Mouse (Mus musculus): Measurements from ENCODE around the gene Btrc.

Gene Btrc

GRCm38 (mm10) chr19:45428146-45428545 lies 64.6 kb downstream of the Btrc start:
- no peak for DNase-seq (ENCODE audit: low read depth)

- no peak for DNase-seq (ENCODE audit: low read depth)
These were observed 67.6 kb downstream of the Btrc start for GRCm38 (mm10) chr19:45430971-45431633.

- no peak for DNase-seq (ENCODE audit: low read depth)
These were observed 68.8 kb downstream of the Btrc start for GRCm38 (mm10) chr19:45432351-45432750.

GRCm38 (mm10) chr19:45436019-45436418 lies 72.5 kb downstream of the Btrc start:
- peak; percentile 67 for DNase-seq (ENCODE audit: low read depth)

- DNase-seq (ENCODE audit: low read depth), result no peak
These were observed 73.6 kb downstream of the Btrc start for GRCm38 (mm10) chr19:45437175-45437574.

- no peak for DNase-seq (ENCODE audit: low read depth)
These were observed 74.7 kb downstream of the Btrc start for GRCm38 (mm10) chr19:45438191-45438590.

- DNase-seq (ENCODE audit: low read depth), result peak; percentile 30
These were observed 75.7 kb downstream of the Btrc start for GRCm38 (mm10) chr19:45438928-45439846.

- no peak for DNase-seq (ENCODE audit: low read depth)
These were observed 77.1 kb downstream of the Btrc start for GRCm38 (mm10) chr19:45440554-45441175.

GRCm38 (mm10) chr19:45441717-45442116 lies 78.2 kb downstream of the Btrc start:
- DNase-seq (ENCODE audit: low read depth), result no peak

- no peak for DNase-seq (ENCODE audit: low read depth)
These were observed 81.9 kb downstream of the Btrc start for GRCm38 (mm10) chr19:45445253-45445933.

GRCm38 (mm10) chr19:45446631-45447030 lies 83.1 kb downstream of the Btrc start:
- no peak for DNase-seq (ENCODE audit: low read depth)

GRCm38 (mm10) chr19:45447222-45447621 lies 83.7 kb downstream of the Btrc start:
- no peak for DNase-seq (ENCODE audit: low read depth)

- DNase-seq (ENCODE audit: low read depth), result no peak
These were observed 84.4 kb downstream of the Btrc start for GRCm38 (mm10) chr19:45447886-45448285.

GRCm38 (mm10) chr19:45454391-45454790 lies 90.9 kb downstream of the Btrc start:
- no peak for DNase-seq (ENCODE audit: low read depth)

GRCm38 (mm10) chr19:45456896-45457295 lies 93.4 kb downstream of the Btrc start:
- no peak for DNase-seq (ENCODE audit: low read depth)

- no peak for DNase-seq (ENCODE audit: low read depth)
These were observed 95.2 kb downstream of the Btrc start for GRCm38 (mm10) chr19:45458702-45459101.

- no peak for DNase-seq (ENCODE audit: low read depth)
These were observed 96.6 kb downstream of the Btrc start for GRCm38 (mm10) chr19:45459931-45460665.

GRCm38 (mm10) chr19:45460749-45461736 lies 97.5 kb downstream of the Btrc start:
- DNase-seq (ENCODE audit: low read depth), result peak; percentile 35

- no peak for DNase-seq (ENCODE audit: low read depth)
These were observed 106.2 kb downstream of the Btrc start for GRCm38 (mm10) chr19:45469760-45470159.
